Mouse (Mus musculus): ENCODE data around the gene Tbc1d5.
A peak's percentile ranks its signal among the peaks of the same experiment; 100 is the strongest.

Tbc1d5 gene

GRCm38 (mm10) chr17:51179195-51179953, at the start of gene Tbc1d5:
Tbc1d5 (minus strand) TSS chr17:51179352.
- DNase-seq (ENCODE audit: low read depth, low spot score) = peak; percentile 85

DNA sequence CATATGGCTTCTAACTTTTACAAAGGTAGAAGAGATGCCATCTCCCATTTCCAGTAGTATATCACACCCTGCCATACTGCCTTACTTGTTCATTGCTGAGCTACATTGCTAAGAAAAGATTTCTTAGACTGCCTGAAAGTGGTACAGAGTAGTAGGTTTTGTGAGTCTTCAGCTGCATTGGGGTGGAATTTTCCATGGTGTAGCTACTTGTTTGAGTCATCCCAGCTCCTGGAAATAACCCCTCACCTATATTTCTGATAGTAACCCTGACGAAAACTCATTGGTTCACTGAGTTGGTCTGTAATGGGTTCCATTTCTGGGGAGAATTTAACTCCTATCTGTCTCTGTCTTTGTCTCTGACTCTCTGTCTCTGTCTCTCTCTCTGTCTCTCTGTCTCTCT, 46.9 kb upstream of the Tbc1d5 start:
- DNase-seq (ENCODE audit: low read depth, low spot score) = no peak

- no peak for DNase-seq (ENCODE audit: low read depth, low spot score)
Measured at GRCm38 (mm10) chr17:51223152-51223551, 44.0 kb upstream of the Tbc1d5 start.

- DNase-seq (ENCODE audit: low read depth, low spot score) = no peak
Measured at GRCm38 (mm10) chr17:51221075-51221474, 41.9 kb upstream of the Tbc1d5 start.

GRCm38 (mm10) chr17:51219897-51220296, 40.7 kb upstream of the Tbc1d5 start:
- no peak for DNase-seq (ENCODE audit: low read depth, low spot score)

DNA sequence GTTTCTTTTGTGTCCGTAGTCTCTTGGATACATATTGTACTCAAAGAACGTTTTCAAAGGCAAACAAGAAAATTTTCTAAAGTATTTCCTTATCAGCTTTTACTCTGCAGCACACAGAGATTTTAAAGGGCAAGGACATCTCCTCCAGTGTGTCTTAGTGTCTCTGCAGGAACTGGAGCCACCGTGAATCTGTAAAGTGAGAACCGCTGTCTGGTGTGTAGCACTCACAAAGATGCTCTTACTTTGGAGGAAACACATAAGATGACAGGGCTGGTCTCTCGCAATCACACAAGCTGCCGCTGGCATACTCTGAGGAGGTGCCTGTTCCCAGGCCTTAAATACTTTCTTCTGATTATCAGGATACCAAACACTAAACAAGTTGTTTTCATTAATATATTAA, 37.3 kb upstream of the Tbc1d5 start:
- DNase-seq (ENCODE audit: low read depth, low spot score) = no peak

DNA sequence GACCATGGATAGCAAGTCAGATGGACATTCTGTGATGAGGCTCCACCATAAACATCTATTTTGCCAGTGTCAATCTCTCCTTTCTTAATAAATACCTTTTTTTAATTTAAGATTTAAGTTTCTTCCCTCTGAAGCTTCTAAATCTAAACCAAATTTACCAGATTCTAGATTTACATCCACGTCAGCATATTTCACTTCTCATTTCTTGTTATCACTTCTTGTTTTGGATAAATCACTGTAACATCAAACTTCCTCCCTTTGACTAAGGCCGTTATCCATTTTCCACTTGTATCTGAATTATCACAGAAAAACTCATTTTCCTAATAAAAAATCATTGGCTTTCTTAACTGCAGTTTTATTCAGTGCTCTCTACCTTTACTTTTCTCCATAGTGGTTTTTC, 30.4 kb upstream of the Tbc1d5 start:
- no peak for DNase-seq (ENCODE audit: low read depth, low spot score)

DNA sequence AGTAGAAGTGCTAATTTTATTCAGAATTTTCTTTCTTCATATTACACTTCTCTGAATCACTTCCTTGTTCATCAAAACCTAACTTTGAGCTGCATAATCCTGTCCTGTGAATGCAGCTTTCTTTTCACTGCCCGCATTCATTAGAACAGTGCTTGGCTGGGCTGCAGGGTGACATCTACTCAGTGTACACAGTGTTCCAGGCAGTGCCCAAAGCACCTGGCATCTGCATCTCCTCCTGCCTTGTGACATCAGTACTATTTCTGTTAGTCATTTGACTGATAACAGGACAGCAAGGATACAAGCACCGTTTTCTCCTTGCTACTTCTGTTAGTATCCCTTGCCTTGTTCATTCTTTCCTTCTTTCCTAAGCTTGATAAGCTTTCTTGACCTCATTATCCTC, 25.5 kb upstream of the Tbc1d5 start:
- no peak for DNase-seq (ENCODE audit: low read depth, low spot score)

- no peak for DNase-seq (ENCODE audit: low read depth, low spot score)
Measured at GRCm38 (mm10) chr17:51195561-51195960, 16.4 kb upstream of the Tbc1d5 start.

- DNase-seq (ENCODE audit: low read depth, low spot score) = no peak
Measured at GRCm38 (mm10) chr17:51194787-51195186, 15.6 kb upstream of the Tbc1d5 start.

- no peak for DNase-seq (ENCODE audit: low read depth, low spot score)
Measured at GRCm38 (mm10) chr17:51191381-51191780, 12.2 kb upstream of the Tbc1d5 start.

GRCm38 (mm10) chr17:51182715-51183114, 3.6 kb upstream of the Tbc1d5 start:
- no peak for DNase-seq (ENCODE audit: low read depth, low spot score)

DNA sequence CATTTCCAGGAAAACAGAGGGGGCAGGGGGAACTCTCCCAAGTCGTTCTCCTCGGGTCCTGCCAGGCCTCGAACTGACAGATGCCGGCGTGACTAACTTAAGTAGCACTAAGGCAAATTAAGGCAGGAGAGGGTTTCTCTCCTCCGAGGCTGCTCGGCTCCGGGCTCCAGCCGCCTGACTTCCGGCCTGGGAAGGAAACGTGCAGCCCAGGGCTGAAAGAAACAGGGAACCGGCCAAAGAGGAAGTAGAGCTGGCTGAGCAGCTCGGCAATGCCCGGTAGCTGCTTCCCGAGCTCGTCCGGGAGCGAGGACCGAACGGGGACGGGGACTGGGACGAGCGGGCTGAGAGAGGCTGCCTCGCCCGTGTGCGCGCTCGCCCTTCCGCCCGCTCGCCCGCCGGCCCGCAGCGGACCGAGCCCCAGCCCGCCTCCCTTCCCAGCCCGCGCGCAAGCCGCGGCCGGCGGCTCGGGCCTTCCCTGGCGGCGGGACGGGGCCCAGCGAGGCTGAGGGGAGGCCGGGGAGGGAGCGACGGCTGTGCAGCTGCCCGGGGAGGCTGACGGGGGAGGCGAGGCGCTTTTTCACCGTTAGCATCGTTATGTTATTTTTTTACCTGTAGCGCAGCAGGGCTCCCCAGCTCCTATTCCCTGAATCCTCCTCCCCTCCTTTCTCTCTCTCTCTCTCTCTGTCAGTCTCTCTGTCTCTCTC, 509 bp downstream of the Tbc1d5 start:
- peak; percentile 26 for DNase-seq (ENCODE audit: low read depth, low spot score)

GRCm38 (mm10) chr17:51177923-51178322, 1.2 kb downstream of the Tbc1d5 start:
- DNase-seq (ENCODE audit: low read depth, low spot score) = no peak

GRCm38 (mm10) chr17:51172332-51172731, 6.8 kb downstream of the Tbc1d5 start:
- no peak for DNase-seq (ENCODE audit: low read depth, low spot score)

GRCm38 (mm10) chr17:51171504-51171903, 7.6 kb downstream of the Tbc1d5 start:
- DNase-seq (ENCODE audit: low read depth, low spot score) = no peak

DNA sequence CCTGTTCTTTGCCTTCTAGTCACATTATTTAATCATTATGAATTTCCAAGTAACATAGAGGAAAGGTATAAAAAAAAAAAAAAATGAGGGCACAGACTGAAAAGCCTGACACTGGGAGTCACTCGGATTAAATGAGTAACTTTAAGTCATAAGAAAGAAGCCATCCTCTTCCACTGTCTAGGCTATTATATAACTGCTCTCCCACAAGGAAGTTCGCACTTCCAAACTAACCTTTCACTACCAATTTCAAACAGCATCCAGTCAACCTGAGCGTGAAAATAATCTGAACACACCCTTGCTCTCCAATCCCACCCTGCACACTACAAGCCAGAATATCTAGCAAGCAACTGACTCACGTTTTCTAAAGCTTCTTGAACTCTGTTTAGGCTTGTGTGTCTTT, 9.2 kb downstream of the Tbc1d5 start:
- no peak for DNase-seq (ENCODE audit: low read depth, low spot score)

- no peak for DNase-seq (ENCODE audit: low read depth, low spot score)
Measured at GRCm38 (mm10) chr17:51162366-51162765, 16.8 kb downstream of the Tbc1d5 start.

DNA sequence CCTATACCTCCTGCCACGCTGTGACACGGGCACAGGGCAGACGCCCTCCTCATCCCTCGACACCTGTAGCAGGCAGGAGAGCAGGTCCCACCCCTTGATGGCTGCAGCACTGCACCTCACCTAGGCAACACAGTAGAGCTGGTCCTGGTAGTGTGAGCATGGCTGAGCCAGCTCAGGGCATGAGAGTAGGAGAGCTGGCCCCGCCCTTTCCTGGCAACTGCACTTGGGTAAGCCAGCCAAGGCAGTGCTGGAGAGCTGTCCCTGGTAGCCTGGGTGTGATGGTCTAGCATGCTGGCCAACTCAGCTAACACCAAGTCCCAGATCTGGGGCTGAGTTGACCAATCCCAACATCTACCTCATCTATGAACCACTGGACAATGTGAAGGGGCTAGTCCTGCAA, 19.9 kb downstream of the Tbc1d5 start:
- no peak for DNase-seq (ENCODE audit: low read depth, low spot score)

- DNase-seq (ENCODE audit: low read depth, low spot score) = no peak
Measured at GRCm38 (mm10) chr17:51150999-51151398, 28.2 kb downstream of the Tbc1d5 start.

DNA sequence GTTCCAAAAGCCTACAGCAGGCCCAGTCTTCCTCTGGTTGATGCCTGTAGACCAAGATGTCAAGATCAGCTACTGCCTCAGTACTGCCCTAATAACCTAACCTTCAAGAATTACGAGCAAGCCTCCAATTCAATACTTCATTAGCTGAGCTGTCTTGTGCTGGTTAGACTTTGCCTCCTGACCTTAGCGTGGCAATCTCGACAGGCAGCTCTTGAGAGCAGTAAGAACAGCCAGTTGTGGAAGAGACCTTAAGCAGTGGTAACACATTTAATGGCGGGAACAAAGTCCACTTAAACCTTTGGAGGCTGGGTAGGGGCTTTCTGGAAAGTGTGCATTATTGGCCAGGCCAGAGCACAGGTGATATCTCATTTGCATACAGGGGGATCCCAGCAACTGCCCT, 34.2 kb downstream of the Tbc1d5 start:
- DNase-seq (ENCODE audit: low read depth, low spot score) = no peak

DNA sequence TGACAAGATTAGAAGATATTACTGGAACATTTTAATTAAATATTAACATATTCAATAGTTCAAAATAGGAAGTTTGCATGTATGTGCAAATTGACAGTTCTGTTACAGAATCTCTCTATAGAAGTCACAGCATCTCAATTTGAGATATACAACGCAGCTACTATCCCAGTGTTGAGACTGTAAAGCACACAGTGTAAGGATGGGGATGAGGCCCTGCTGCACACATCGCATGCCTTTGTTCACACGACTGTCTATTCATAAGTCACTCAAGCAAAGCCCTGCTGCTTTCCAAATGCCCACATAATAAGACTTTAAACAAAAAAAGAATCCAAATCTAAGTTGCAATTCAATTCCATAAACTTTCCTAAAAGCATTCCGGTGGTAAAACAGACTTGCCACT, 37.1 kb downstream of the Tbc1d5 start:
- no peak for DNase-seq (ENCODE audit: low read depth, low spot score)

- DNase-seq (ENCODE audit: low read depth, low spot score) = peak; percentile 16
Measured at GRCm38 (mm10) chr17:51111194-51111593, 68.0 kb downstream of the Tbc1d5 start.
